Mouse (Mus musculus) mesoderm, embryonic 11.5 days (tissue): Measurements from ENCODE around the gene Olfr1361.

ENCODE experiments used
- DNase-seq: peaks from one replicate; pipeline ENCODE4 v3.0.0-alpha.2; 2012; ENCODE audit warnings: low read depth, low spot score

Olfr1361 gene

DNA sequence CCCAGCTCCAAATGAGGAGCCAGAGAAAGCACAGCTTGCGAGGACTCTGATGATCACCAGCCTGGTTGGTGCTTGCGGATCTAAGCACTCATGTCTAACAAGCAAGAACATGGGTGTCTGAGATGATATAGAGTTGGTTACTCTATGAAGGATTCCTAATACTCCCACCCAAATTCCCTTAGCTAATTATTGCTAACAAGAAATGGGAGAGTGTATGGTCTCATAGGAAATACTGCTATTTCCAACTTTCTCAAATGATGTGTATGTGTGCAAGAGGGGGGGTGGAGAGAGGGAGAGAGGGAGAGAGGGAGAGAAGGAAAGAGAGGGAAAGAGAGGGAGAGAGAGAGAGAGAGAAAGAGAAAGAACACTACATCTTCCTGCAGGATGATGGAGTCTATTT is at the start of gene Olfr1361:
Olfr1361 (minus strand) TSS at position 101 of the 400 bp plus-strand sequence.
- DNase-seq = no peak

- DNase-seq = no peak
Observed at GRCm38 (mm10) chr13:21711698-21712097, 48.5 kb upstream of the Olfr1361 start.

DNA sequence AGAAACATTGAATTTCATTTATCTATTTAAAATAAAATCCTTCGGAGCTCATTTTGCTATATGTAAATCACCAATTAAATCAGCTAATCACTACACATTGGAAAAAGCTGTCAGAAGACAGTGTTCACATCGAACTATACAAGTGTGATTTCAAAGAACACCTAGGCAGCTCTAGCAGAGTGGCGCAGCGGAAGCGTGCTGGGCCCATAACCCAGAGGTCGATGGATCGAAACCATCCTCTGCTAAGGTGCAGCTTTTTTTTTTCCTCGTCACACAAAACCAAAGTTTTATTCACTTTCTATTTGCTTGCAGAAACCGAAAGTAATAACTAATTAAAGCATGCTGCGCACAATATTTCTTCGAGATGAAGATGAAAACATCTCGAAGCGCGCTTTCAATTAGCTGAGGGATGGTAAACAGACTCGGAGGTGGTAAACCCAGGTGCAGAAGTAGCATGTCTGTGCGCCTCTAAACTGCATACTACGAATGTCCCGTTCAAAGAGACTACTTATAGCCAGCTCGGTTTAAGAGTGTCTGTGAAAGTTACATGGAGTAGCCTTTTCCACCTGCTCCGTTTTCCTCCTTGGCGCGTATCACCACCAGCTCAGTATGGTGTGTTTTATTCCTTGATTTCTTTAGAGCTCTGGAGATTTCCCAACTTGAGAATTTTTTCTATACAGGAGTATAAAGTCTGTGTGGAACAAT is 47.8 kb upstream of the Olfr1361 start:
- DNase-seq = peak; percentile 74

GRCm38 (mm10) chr13:21710031-21710711 is 47.0 kb upstream of the Olfr1361 start:
- peak; percentile 90 for DNase-seq

DNA sequence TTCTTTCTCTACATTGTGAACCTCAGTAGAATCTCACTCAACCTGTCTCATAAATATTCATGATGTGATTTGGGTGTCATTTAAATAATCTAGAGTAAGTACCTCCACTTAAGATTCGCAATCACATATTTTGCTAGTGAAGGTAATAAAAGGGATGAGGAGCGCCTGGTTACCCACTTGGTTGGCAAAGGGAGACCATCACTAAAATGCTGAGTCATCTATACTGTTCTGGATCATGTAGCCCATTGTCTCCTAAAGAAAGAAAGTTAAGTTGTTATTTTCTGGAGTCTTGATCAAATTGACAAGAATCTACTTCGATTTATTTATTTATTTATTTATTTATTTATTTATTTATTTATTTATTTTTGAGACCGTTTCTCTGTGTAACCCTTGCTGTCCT is 43.5 kb upstream of the Olfr1361 start:
- no peak for DNase-seq

DNA sequence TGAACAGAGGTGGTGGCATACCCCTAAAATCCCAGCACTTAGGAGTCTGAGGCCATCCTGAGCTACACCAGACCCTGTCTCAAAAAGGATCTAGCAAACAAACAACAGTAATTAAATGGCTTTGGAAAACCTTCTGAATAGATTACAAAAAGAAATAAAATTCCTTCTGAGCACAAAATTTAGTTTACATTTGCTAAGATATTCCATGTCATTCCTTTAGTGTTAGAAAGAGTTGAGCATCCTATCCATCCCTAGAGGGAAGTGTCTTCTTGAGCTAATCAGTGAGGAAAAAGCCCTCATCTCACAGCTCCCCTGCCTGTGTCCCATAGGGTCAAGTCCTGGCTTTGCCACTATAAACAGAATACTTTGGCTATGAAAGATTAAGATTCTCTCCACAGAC is 34.6 kb upstream of the Olfr1361 start, which contains the start of gene Olfr1359:
Olfr1359 (plus strand) TSS at position 301 of the 400 bp plus-strand sequence.
- DNase-seq = no peak

- no peak for DNase-seq
Observed at GRCm38 (mm10) chr13:21677305-21677704, 14.1 kb upstream of the Olfr1361 start, which contains the start of gene Olfr1360. Gene Olfr1360 (minus strand): TSS chr13:21677405.

DNA sequence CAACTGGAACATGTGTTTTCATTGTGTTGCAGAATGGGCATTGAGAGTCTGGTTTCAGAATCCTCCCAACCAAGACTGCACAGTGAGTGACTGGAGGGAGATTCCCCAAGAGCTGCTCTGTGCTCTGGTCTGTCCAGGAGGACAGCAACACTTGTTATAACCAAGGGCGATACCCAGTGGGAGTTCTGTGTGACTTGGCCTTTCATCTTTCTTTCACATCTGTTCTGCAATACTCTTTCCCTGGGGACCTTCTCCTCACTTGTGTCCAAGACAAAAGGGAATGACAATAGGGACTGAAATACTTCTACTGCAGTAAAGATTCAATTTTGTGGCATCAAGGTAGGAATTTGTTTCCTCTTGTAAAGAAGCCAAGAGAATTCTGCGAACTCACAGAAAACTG is 20.8 kb downstream of the Olfr1361 start, which contains the start of gene Olfr11:
Olfr11 (minus strand) TSS at position 101 of the 400 bp plus-strand sequence.
- DNase-seq = peak; percentile 1

- DNase-seq = no peak
Observed at GRCm38 (mm10) chr13:21613922-21614321, 49.3 kb downstream of the Olfr1361 start, which contains the start of gene Olfr1362. Gene Olfr1362 (minus strand): TSS chr13:21614022.
